Mouse (Mus musculus) inflammation-experienced regulatory T-cells, adult 16 weeks (primary cell): ENCODE data around the gene Ctss. TPM values are rescaled to one million over a fixed set of nuclear protein-coding genes. Genes with fewer than 3 reads are reported as not detected.

ENCODE experiments used
- polyA plus RNA-seq: library from polyadenylated mRNA; unstranded; fragments of 100-300 nt; shearing (Covaris generic); gene quantifications from one replicate; pipeline ENCODE4 v1.2.1, GENCODE M21; 2017

Gene Ctss
- polyA plus RNA-seq = 404 TPM

GRCm38 (mm10) chr3:95526622-95527211 is at the start of gene Ctss:
TSS of gene Ctss (plus strand) at chr3:95526786.

GRCm38 (mm10) chr3:95499024-95499423 is 27.6 kb upstream of the Ctss start, which contains the start of gene Ctsk:
TSS of gene Ctsk (plus strand) at chr3:95499256.

DNA sequence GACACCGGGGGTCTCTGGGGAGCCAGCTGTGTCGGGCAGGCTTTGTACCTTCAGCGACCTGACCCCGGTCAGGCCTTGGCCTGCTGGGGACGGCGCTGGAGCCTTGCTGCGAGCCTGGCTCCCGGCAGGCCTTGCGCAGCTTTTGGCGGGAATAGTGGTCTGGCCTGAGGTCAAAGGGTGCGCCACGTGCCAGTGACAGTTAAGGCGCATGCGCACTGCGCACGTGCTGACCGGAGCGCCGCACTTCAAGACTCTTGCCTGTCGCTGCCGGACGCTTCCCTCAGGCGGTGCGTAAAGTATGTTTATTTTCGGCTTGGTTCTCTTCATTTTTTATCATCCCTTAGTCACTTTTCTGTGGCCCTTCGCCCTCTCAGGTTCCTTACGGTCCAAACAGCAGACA is 32.9 kb downstream of the Ctss start, which contains the start of gene Hormad1:
Gene Hormad1, plus strand, starts transcription at position 241 of the 400 bp plus-strand sequence.

DNA sequence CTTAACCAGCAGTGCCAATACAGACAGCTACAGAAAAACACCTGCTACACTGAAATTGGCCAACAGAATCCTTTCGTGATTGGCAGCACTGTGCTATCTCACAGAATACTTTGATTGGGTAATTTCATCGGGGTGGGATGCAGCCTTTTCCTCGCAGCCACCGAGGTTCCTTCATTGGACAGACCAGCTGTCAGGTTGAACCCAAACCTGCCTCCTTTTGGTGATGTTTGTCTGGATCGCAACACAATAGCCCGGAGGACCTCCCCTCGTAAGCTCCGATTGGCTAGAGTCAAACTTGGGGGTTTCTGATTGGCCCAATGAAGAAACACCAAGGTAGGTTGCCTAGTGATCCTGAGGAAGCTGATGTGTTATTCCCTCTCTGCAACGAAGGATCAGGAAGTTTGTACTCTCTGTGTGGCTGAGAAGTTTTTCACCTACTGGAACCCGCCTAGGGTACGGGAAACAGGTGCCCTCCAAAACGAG is 62.1 kb downstream of the Ctss start, which contains the start of gene Golph3l:
Gene Golph3l, plus strand, starts transcription at position 331 of the 483 bp plus-strand sequence.

Other genes with a start within 250 kb of the Ctss start
- gene Mindy1, start 245.4 kb upstream of the Ctss start, polyA plus RNA-seq = 37.4 TPM
- 8.3 TPM for gene Prune1, start 244.7 kb upstream of the Ctss start, polyA plus RNA-seq
- 0.89 TPM for gene Anxa9, start 219.6 kb upstream of the Ctss start, polyA plus RNA-seq
- gene Cers2, start 212.0 kb upstream of the Ctss start, polyA plus RNA-seq = 332 TPM
- 56.6 TPM for gene Setdb1, start 169.6 kb upstream of the Ctss start, polyA plus RNA-seq
- not detected for gene 4930558C23Rik, start 123.9 kb upstream of the Ctss start, polyA plus RNA-seq
- gene Arnt, start 92.4 kb upstream of the Ctss start, polyA plus RNA-seq = 66.5 TPM
- 0.20 TPM for gene Ctsk, start 27.5 kb upstream of the Ctss start, polyA plus RNA-seq
- gene Hormad1, start 32.9 kb downstream of the Ctss start, polyA plus RNA-seq = not detected
- 56.1 TPM for gene Golph3l, start 62.1 kb downstream of the Ctss start, polyA plus RNA-seq
- 108 TPM for gene Ensa, start 98.2 kb downstream of the Ctss start, polyA plus RNA-seq
- 44.3 TPM for gene Mcl1, start 132.0 kb downstream of the Ctss start, polyA plus RNA-seq
- 14.0 TPM for gene Adamtsl4, start 161.1 kb downstream of the Ctss start, polyA plus RNA-seq
- 168 TPM for gene Ecm1, start 212.8 kb downstream of the Ctss start, polyA plus RNA-seq
- 90.5 TPM for gene Tars2, start 233.4 kb downstream of the Ctss start, polyA plus RNA-seq